Mouse (Mus musculus) neural tube, embryonic 11.5 days (tissue): ENCODE results near the gene Pnmt. TPM values are rescaled to one million over a fixed set of nuclear protein-coding genes. Genes with fewer than 3 reads are reported as not detected.

Source experiments
- ATAC-seq: fragments of 200-750 bp; cut with Nextera tagmentation; 2 replicates; pipeline ENCODE4 v1.8.0; 2017; ENCODE audit warnings: moderate number of reproducible peaks, mild to moderate bottlenecking, moderate TSS enrichment, moderate library complexity; ENCODE audit not compliant: insufficient read depth, low FRiP score, low TSS enrichment
- DNase-seq: peaks from one replicate; pipeline ENCODE4 v3.0.0-alpha.2; 2015; ENCODE audit warnings: low spot score
- H3K27ac ChIP-seq: fragments of 300-500 bp; sonication (generic); 2 replicates; pipeline ENCODE4 v1.5.1; 2014; ENCODE audit warnings: low read depth, mild to moderate bottlenecking, low read length
- H3K27me3 ChIP-seq: fragments of 300-500 bp; sonication (generic); 2 replicates; pipeline ENCODE4 v1.6.1; 2014; ENCODE audit warnings: mild to moderate bottlenecking, low read length, mixed read lengths; ENCODE audit not compliant: control insufficient read depth, insufficient read depth
- H3K36me3 ChIP-seq: fragments of 300-500 bp; sonication (generic); 2 replicates; pipeline ENCODE4 v1.6.1; 2014; ENCODE audit warnings: mild to moderate bottlenecking, low read length, moderate library complexity, mixed read lengths; ENCODE audit not compliant: control insufficient read depth, insufficient read depth
- H3K4me1 ChIP-seq: fragments of 300-500 bp; sonication (generic); 2 replicates; pipeline ENCODE4 v1.6.1; 2014; ENCODE audit warnings: low read length, mixed read lengths; ENCODE audit not compliant: control insufficient read depth, insufficient read depth
- H3K4me2 ChIP-seq: fragments of 300-500 bp; sonication (generic); 2 replicates; pipeline ENCODE4 v1.6.1; 2014; ENCODE audit warnings: low read depth, mild to moderate bottlenecking, moderate library complexity
- H3K4me3 ChIP-seq: fragments of 300-500 bp; sonication (generic); 2 replicates; pipeline ENCODE4 v1.5.1; 2014; ENCODE audit warnings: low read depth, low read length
- H3K9ac ChIP-seq: fragments of 300-500 bp; sonication (generic); 2 replicates; pipeline ENCODE4 v1.6.1; 2014; ENCODE audit warnings: mild to moderate bottlenecking, low read length
- H3K9me3 ChIP-seq: fragments of 300-500 bp; sonication (generic); 2 replicates; pipeline ENCODE4 v1.6.1; 2016; ENCODE audit warnings: low read length; ENCODE audit not compliant: control insufficient read depth
- whole genome bisulfite sequencing: fragments of 180-500 bp; shearing (Covaris S2); extraction: QIAGEN DNeasy Blood & Tissue Kit; methylation state at CpG from one replicate; pipeline ENCODE4 v1.1.7; 2014; 5-methylcytosine and 5-hydroxymethylcytosine counted together
- polyA plus RNA-seq: library from polyadenylated mRNA; unstranded; fragments of >200 nt; fragmentation: Nextera tagmentation; extraction: Ambion mirVana; gene quantifications from 2 replicates; pipeline ENCODE4 v1.2.1, GENCODE M21; 2014

Gene Pnmt
- polyA plus RNA-seq, 1 experiment from 2014 or later, result 0.40 TPM

- ATAC-seq (no peak), DNase-seq (no peak)
- no peaks in the 10 kb centered on the region for H3K4me1 ChIP-seq
- H3K9ac ChIP-seq, result no peak overlapping the region
- no peak overlapping the region for H3K27ac ChIP-seq
- no peaks in the 10 kb centered on the region for H3K36me3 ChIP-seq
- WGBS, result 14% methylated on average over 24 of the region's 24 CpGs
- H3K9me3 ChIP-seq, result no peaks in the 10 kb centered on the region
- H3K4me2 ChIP-seq, result no peak overlapping the region
- H3K27me3 ChIP-seq, result peaks cover 27% of the 10 kb centered on the region
- H3K4me3 ChIP-seq, result no peak overlapping the region
Measured at GRCm38 (mm10) chr11:98386596-98386995, 346 bp downstream of the Pnmt start.

- Histone ChIP-seq H3K36me3 (no peaks in the 10 kb centered on the region), H3K9ac (no peak overlapping the region), H3K4me2 (no peak overlapping the region), H3K4me1 (no peaks in the 10 kb centered on the region), H3K4me3 (no peak overlapping the region), H3K27me3 (peaks cover 27% of the 10 kb centered on the region), H3K27ac (no peak overlapping the region), H3K9me3 (no peaks in the 10 kb centered on the region)
- 54% methylated on average over 14 of the region's 14 CpGs for WGBS
- no peak for ATAC-seq
- no peak for DNase-seq
Measured at GRCm38 (mm10) chr11:98387056-98387577, 867 bp downstream of the Pnmt start.

- Histone ChIP-seq H3K27me3 (peaks cover 33% of the 10 kb centered on the region), H3K27ac (no peak overlapping the region), H3K4me3 (no peak overlapping the region), H3K36me3 (no peaks in the 10 kb centered on the region), H3K9ac (no peak overlapping the region), H3K9me3 (no peaks in the 10 kb centered on the region), H3K4me2 (no peak overlapping the region), H3K4me1 (no peaks in the 10 kb centered on the region)
- ATAC-seq (no peak), DNase-seq (no peak)
- 64% methylated on average over 10 of the region's 10 CpGs for WGBS
Measured at GRCm38 (mm10) chr11:98388282-98388681, 2.0 kb downstream of the Pnmt start.

- Histone ChIP-seq H3K4me2 (no peak overlapping the region), H3K9me3 (no peaks in the 10 kb centered on the region), H3K9ac (no peak overlapping the region), H3K36me3 (no peaks in the 10 kb centered on the region), H3K27me3 (peaks cover 31% of the 10 kb centered on the region), H3K27ac (no peak overlapping the region), H3K4me1 (no peaks in the 10 kb centered on the region), H3K4me3 (no peak overlapping the region)
- DNase-seq (peak; percentile 60), ATAC-seq (no peak)
- WGBS, result 19% methylated on average over 9 of the region's 9 CpGs
Measured at GRCm38 (mm10) chr11:98389221-98389780, 3.1 kb downstream of the Pnmt start.

GRCm38 (mm10) chr11:98390141-98390540 lies 3.9 kb downstream of the Pnmt start:
- H3K4me3 ChIP-seq, result no peak overlapping the region
- no peak overlapping the region for H3K27ac ChIP-seq
- H3K4me2 ChIP-seq, result no peak overlapping the region
- H3K36me3 ChIP-seq, result no peaks in the 10 kb centered on the region
- H3K9ac ChIP-seq, result no peak overlapping the region
- peaks cover 31% of the 10 kb centered on the region for H3K27me3 ChIP-seq
- no peak for DNase-seq
- H3K4me1 ChIP-seq, result no peaks in the 10 kb centered on the region
- 64% methylated on average over 8 of the region's 12 CpGs for WGBS
- no peaks in the 10 kb centered on the region for H3K9me3 ChIP-seq
- no peak for ATAC-seq

GRCm38 (mm10) chr11:98392034-98392433 lies 5.8 kb downstream of the Pnmt start:
- Histone ChIP-seq H3K4me3 (no peak overlapping the region), H3K9ac (no peak overlapping the region), H3K27me3 (peaks cover 17% of the 10 kb centered on the region), H3K4me1 (no peaks in the 10 kb centered on the region), H3K36me3 (no peaks in the 10 kb centered on the region), H3K4me2 (no peak overlapping the region), H3K27ac (no peak overlapping the region), H3K9me3 (no peaks in the 10 kb centered on the region)
- DNase-seq (no peak), ATAC-seq (no peak)
- WGBS, result 13% methylated on average over 8 of the region's 8 CpGs

- 48% methylated on average over 4 of the region's 4 CpGs for WGBS
- no peaks in the 10 kb centered on the region for H3K36me3 ChIP-seq
- no peaks in the 10 kb centered on the region for H3K9me3 ChIP-seq
- ATAC-seq (no peak), DNase-seq (no peak)
- H3K4me3 ChIP-seq, result no peak overlapping the region
- H3K9ac ChIP-seq, result no peak overlapping the region
- no peak overlapping the region for H3K27ac ChIP-seq
- H3K4me2 ChIP-seq, result no peak overlapping the region
- H3K4me1 ChIP-seq, result no peaks in the 10 kb centered on the region
- peaks cover 11% of the 10 kb centered on the region for H3K27me3 ChIP-seq
Measured at GRCm38 (mm10) chr11:98392645-98393044, 6.4 kb downstream of the Pnmt start.

GRCm38 (mm10) chr11:98393317-98393716 lies 7.1 kb downstream of the Pnmt start:
- Histone ChIP-seq H3K36me3 (no peaks in the 10 kb centered on the region), H3K4me1 (no peaks in the 10 kb centered on the region), H3K27ac (no peak overlapping the region), H3K4me2 (no peak overlapping the region), H3K4me3 (no peak overlapping the region), H3K27me3 (peaks cover 6% of the 10 kb centered on the region; the same call in 1 of the 2 replicates), H3K9me3 (no peaks in the 10 kb centered on the region), H3K9ac (no peak overlapping the region)
- no peak for ATAC-seq
- 78% methylated on average over 6 of the region's 6 CpGs for WGBS
- DNase-seq, result no peak

GRCm38 (mm10) chr11:98394301-98394700 lies 8.1 kb downstream of the Pnmt start:
- H3K9me3 ChIP-seq, result no peaks in the 10 kb centered on the region
- 60% methylated on average over 6 of the region's 6 CpGs for WGBS
- H3K4me2 ChIP-seq, result no peak overlapping the region
- no peaks in the 10 kb centered on the region for H3K4me1 ChIP-seq
- ATAC-seq (no peak), DNase-seq (no peak)
- H3K36me3 ChIP-seq, result no peaks in the 10 kb centered on the region
- H3K27ac ChIP-seq, result no peak overlapping the region
- peaks cover 6% of the 10 kb centered on the region; the same call in 1 of the 2 replicates for H3K27me3 ChIP-seq
- H3K9ac ChIP-seq, result no peak overlapping the region
- no peak overlapping the region for H3K4me3 ChIP-seq
